28 mouse cellular contexts compared by ENCODE assay signal in the genomic region with DNA sequence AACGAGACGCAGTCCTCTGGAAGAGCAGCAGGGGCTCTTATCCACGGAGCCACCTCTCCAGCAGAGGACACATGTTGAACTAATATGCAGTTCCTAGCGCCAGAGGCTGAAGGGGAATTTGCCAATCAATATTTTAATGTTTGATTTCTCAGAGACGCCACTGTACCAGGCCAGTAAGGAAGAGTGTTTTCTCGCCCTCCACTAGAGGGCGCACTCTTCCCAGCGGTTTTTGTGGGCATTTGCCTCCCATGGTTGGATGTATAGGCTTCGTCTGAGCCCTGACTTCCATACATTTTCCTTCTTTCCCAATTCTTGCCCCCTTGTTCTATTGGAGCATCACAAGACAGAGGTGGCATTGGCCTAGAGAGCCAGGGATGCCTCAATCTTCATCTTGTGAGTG. TPM values are rescaled to one million over a fixed set of nuclear protein-coding genes. Genes with fewer than 3 reads are reported as not detected.
"Had no signal": no experiment of that assay in that cellular context is flagged by ENCODE, and none has a peak within 500 bp of the region (broad histone marks: within the 10 kb centered on the region; RNA-seq: fewer than 3 reads in every experiment).

No protein-coding gene starts in this region.

RNA-seq across cellular contexts. Expression of a gene that starts 4.4 kb away (rescaled TPM):
- total RNA-seq: layer of hippocampus, adult 2 months; left cerebral cortex, adult 2 months; left cerebral cortex, postnatal 14 days; left cerebral cortex, postnatal 36 days had no signal
- polyA plus RNA-seq: heart, embryonic 11.5 days; heart, embryonic 13.5 days; heart, embryonic 15.5 days; hindbrain, embryonic 10.5 days; hindbrain, embryonic 12.5 days; hindbrain, embryonic 14.5 days; hindbrain, embryonic 16.5 days; inflammation-experienced regulatory T-cells, adult 6 months; intestine, embryonic 15.5 days; kidney, embryonic 16.5 days; limb, embryonic 10.5 days; limb, embryonic 12.5 days; liver, embryonic 11.5 days had no signal

RNA-seq across cellular contexts. Expression of a gene that starts 30.8 kb away (rescaled TPM):
- total RNA-seq: gastrocnemius, adult 2 months; gastrocnemius, postnatal 10 days; gastrocnemius, postnatal 25 days; gastrocnemius, postnatal 4 days; heart, adult 2 months; heart, postnatal 14 days; heart, postnatal 36 days; layer of hippocampus, adult 2 months; layer of hippocampus, postnatal 10 days; layer of hippocampus, postnatal 25 days; left cerebral cortex, adult 2 months; left cerebral cortex, postnatal 14 days; left cerebral cortex, postnatal 36 days had no signal
- polyA plus RNA-seq: frontal cortex, adult 2 months; heart, adult 2 months; heart, embryonic 11.5 days; heart, embryonic 15.5 days; hindbrain, embryonic 10.5 days; hindbrain, embryonic 12.5 days; hindbrain, embryonic 14.5 days; hindbrain, embryonic 16.5 days; inflammation-experienced regulatory T-cells, adult 6 months; intestine, postnatal 0 days; kidney, embryonic 16.5 days; limb, embryonic 10.5 days; limb, embryonic 12.5 days had no signal
